Mouse (Mus musculus) heart, postnatal 0 days (tissue): ENCODE measurements around the gene S1pr4. TPM values are rescaled to one million over a fixed set of nuclear protein-coding genes. Genes with fewer than 3 reads are reported as not detected.
A peak's percentile ranks its signal among the peaks of the same experiment; 100 is the strongest.

Experiments
- ATAC-seq: fragments of 200-750 bp; cut with Nextera tagmentation; 2 replicates; pipeline ENCODE4 v1.8.0; 2017; ENCODE audit warnings: low read depth, moderate number of reproducible peaks, moderate library complexity; ENCODE audit not compliant: insufficient read depth
- DNase-seq: peaks from one replicate; pipeline ENCODE4 v3.0.0-alpha.2; 2016; ENCODE audit warnings: low spot score
- H3K27ac ChIP-seq: fragments of 300-500 bp; sonication (generic); 2 replicates; pipeline ENCODE4 v1.5.1; 2014; ENCODE audit warnings: low read depth, mild to moderate bottlenecking
- H3K27me3 ChIP-seq: fragments of 300-500 bp; sonication (generic); 2 replicates; pipeline ENCODE4 v1.6.1; 2014; ENCODE audit warnings: low read length, mixed read lengths; ENCODE audit not compliant: control insufficient read depth, insufficient read depth
- H3K36me3 ChIP-seq: fragments of 300-500 bp; sonication (generic); replicated peaks from 2 replicates; pipeline ENCODE4 v1.6.1; 2014; ENCODE audit warnings: low read length, mixed read lengths; ENCODE audit not compliant: control insufficient read depth, insufficient read depth
- H3K4me1 ChIP-seq: fragments of 300-500 bp; sonication (generic); 2 replicates; pipeline ENCODE4 v1.6.1; 2014; ENCODE audit warnings: antibody characterized with exemption; ENCODE audit not compliant: control insufficient read depth, insufficient read depth
- H3K4me2 ChIP-seq: fragments of 300-500 bp; sonication (generic); 2 replicates; pipeline ENCODE4 v1.6.1; 2014; ENCODE audit warnings: low read depth, mild to moderate bottlenecking, low read length, moderate library complexity
- H3K4me3 ChIP-seq: fragments of 300-500 bp; sonication (generic); 2 replicates; pipeline ENCODE4 v1.5.1; 2014; ENCODE audit warnings: low read depth, low read length
- H3K9ac ChIP-seq: fragments of 300-500 bp; sonication (generic); replicated peaks from 2 replicates; pipeline ENCODE4 v1.6.1; 2014; ENCODE audit warnings: low read depth, low read length, mixed read lengths
- H3K9me3 ChIP-seq: fragments of 300-500 bp; sonication (generic); replicated peaks from 2 replicates; pipeline ENCODE4 v1.6.1; 2016; ENCODE audit warnings: low read length; ENCODE audit not compliant: control insufficient read depth
- CTCF ChIP-seq: IDR thresholded peaks from 2 replicates; pipeline ENCODE4 v1.5.1; 2016; ENCODE audit warnings: antibody characterized with exemption, control low read depth, low read depth
- EP300 ChIP-seq: IDR thresholded peaks from 2 replicates; pipeline ENCODE4 v1.6.1; 2016; ENCODE audit warnings: antibody characterized with exemption, low read depth
- WGBS: fragments of 180-500 bp; shearing (Covaris S2); extraction: QIAGEN DNeasy Blood & Tissue Kit; methylation state at CpG from one replicate; pipeline ENCODE4 v1.1.7; 2014; 5-methylcytosine and 5-hydroxymethylcytosine counted together
- polyA plus RNA-seq: library from polyadenylated mRNA; unstranded; fragments of >200 nt; fragmentation: Nextera tagmentation; extraction: Ambion mirVana; gene quantifications from 2 replicates; pipeline ENCODE4 v1.2.1, GENCODE M21; 2015
- total RNA-seq: library from RNA; depleted of rRNA; stranded (reverse); fragments of >200 nt; gene quantifications from 2 replicates; pipeline ENCODE4 v1.2.3, GENCODE M21; 2014; ENCODE audit warnings: low replicate concordance

Gene S1pr4
- total and polyA plus RNA-seq, 2 experiments from 2014 or later = 0.34 TPM; not detected in 1

DNA sequence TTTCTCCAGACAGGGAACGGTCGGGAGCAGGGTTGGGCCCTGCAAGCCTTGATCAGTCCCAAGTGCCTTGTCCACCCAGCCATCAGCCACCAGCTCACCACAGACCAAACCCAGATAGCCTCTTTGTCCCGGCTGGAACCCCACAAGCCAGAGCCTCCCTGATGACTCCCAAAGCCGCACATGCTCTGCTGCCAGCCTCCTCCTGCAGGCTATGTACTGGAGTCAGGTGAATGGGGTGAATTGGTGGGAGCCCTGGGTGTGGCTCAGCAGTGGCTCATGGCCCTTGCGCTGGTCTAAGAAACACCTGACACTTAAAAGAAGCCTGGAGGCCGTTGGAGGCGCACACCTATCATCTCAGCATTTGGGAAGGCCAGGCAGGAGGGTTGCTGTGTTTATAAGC lies 37.0 kb downstream of the S1pr4 start:
- no peak for ATAC-seq
- no peaks in the 10 kb centered on the region for H3K9me3 ChIP-seq
- no peak for DNase-seq
- H3K4me1 ChIP-seq = no peaks in the 10 kb centered on the region
- no peak overlapping the region for H3K27ac ChIP-seq
- H3K9ac ChIP-seq = no peak overlapping the region
- no peak overlapping the region for H3K4me3 ChIP-seq
- H3K36me3 ChIP-seq = no peaks in the 10 kb centered on the region
- WGBS = 65% methylated on average over 7 of the region's 7 CpGs
- H3K27me3 ChIP-seq = peaks cover 94% of the 10 kb centered on the region
- TF ChIP-seq CTCF = no peak
- no peak for TF ChIP-seq EP300
- no peak overlapping the region for H3K4me2 ChIP-seq

DNA sequence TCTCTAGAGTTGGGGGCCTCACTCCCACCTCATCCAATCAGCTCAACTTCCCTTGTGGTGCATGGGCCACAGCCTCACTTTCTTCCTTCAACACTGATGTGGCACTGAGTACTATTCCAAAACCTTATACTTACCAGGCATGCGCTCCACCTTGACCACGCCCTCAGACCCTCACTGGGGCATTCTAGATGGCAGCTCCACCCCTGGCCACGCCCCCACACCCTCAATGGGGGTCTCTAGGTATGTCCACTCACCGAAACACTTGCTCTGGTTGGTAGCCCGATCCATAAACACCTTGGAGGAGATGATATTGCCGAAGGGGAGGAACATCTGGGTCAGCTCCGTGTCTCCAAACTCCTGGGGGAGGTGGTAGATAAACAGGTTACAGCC lies 37.5 kb downstream of the S1pr4 start:
- no peak overlapping the region for H3K27ac ChIP-seq
- no peak overlapping the region for H3K4me2 ChIP-seq
- no peak overlapping the region for H3K4me3 ChIP-seq
- H3K9ac ChIP-seq = no peak overlapping the region
- DNase-seq = no peak
- no peak for ATAC-seq
- H3K27me3 ChIP-seq = peaks cover 96% of the 10 kb centered on the region
- no peak for TF ChIP-seq CTCF
- no peak for TF ChIP-seq EP300
- no peaks in the 10 kb centered on the region for H3K4me1 ChIP-seq
- H3K36me3 ChIP-seq = no peaks in the 10 kb centered on the region
- WGBS = 35% methylated on average over 7 of the region's 7 CpGs
- no peaks in the 10 kb centered on the region for H3K9me3 ChIP-seq

DNA sequence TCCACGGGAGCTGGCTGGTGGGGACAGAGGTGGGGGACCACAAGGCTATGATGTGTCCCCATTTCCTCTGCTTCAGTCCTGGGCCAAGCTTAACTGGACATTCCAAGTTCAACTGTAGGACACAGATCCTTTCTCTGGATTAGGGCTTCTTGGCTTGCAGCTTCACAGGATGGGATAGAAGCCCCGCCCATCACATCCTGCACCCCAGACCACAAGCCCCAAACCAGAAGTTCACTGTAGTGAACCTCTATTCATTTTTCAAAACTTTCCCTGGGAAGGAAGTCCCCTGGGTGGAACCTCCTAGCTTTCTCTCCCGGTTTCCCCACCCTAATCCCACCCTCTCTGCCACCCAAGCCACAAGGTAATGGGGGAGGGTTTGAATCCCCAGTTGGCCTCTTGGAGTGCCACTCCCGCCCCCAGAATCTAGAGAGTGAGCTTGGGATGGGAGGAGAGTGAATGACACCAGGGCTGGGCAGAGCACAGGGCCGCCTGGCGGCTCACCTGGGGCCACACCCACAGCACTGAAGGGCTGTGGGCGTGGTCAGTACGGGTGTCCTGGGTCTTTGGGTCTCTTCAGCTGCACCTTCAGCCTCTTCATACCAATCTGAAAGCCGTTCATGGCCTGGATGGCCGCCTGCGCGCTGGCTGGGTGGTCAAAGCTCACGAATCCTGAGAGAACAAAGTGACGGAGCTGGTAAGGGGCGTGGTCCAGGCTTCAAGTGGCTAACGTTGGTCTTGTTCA lies 38.1 kb downstream of the S1pr4 start:
- DNase-seq (no peak), ATAC-seq (no peak)
- 6% methylated on average over 16 of the region's 16 CpGs for WGBS
- no peak for TF ChIP-seq CTCF
- Histone ChIP-seq H3K27ac (no peak overlapping the region), H3K9ac (no peak overlapping the region), H3K4me3 (no peak overlapping the region), H3K4me2 (no peak overlapping the region), H3K36me3 (no peaks in the 10 kb centered on the region), H3K27me3 (peaks cover 97% of the 10 kb centered on the region), H3K9me3 (no peaks in the 10 kb centered on the region), H3K4me1 (no peaks in the 10 kb centered on the region)

DNA sequence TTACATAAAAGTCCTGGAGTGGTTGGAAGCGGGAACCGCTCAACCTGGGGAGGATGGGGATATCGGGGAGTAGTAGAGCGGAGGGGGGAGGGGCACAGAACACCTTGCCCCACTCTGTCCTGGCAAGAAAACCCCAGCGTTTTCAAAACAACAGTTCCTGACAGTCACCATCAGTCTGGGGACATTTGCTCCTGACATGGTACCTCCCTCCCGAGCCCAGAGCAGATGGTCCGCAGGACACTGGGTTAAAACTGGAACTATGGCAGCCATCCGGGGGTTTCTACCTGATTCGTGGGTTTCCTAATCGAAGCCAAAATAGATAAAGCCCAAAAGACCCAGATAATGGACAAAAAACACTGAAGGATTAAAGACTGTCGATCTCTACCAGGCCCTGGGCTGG lies 39.0 kb downstream of the S1pr4 start:
- ATAC-seq (no peak), DNase-seq (no peak)
- TF ChIP-seq CTCF = no peak
- TF ChIP-seq EP300 = no peak
- no peaks in the 10 kb centered on the region for H3K36me3 ChIP-seq
- H3K9me3 ChIP-seq = no peaks in the 10 kb centered on the region
- no peak overlapping the region for H3K4me2 ChIP-seq
- peaks cover 96% of the 10 kb centered on the region for H3K27me3 ChIP-seq
- no peak overlapping the region for H3K27ac ChIP-seq
- H3K4me3 ChIP-seq = no peak overlapping the region
- H3K4me1 ChIP-seq = no peaks in the 10 kb centered on the region
- WGBS = 33% methylated on average over 11 of the region's 11 CpGs
- no peak overlapping the region for H3K9ac ChIP-seq

DNA sequence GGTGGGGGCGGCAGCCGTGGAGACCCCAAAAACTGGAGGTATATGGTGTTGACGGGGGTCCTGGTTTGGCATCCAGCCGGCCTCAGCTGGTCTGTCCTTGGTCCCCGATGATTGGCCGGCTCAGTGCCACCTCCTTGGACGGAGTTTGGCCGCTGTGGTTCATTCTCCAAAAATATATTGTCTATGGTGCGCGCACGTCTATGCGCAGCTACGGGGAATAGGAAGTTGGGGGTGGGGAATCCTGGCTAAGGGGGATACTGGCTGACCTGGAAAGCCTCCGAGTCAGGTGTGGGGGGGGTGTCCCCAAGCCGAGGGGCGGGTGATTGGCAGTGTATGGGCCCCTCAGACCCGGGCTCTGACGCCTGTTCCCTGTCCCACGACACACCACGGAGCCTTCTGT lies 39.5 kb downstream of the S1pr4 start:
- Histone ChIP-seq H3K27me3 (peaks cover 96% of the 10 kb centered on the region), H3K4me2 (peak overlapping the region; percentile 12; the same call in 1 of the 2 replicates)
- TF ChIP-seq EP300 (no peak), CTCF (no peak)

DNA sequence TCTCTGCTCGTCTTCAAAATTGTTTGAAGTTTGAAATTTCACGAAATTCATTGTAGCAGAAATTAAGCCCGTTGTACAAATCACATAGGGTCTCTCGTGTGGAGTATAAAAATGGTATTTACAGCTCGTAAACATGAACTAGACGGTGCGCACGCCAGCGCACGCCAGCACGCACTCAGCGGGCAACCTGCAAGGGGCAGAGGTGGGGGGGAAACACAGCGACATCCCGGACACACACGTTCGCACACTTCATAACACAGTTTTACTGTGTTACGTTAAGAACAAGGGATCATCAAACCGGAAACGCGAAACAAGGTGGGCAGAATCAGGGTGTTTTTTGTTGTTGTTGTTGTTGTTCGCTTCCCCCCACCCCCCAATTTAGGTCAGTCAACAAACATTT lies 40.5 kb downstream of the S1pr4 start:
- ATAC-seq = no peak
- no peak for TF ChIP-seq CTCF
- no peak for TF ChIP-seq EP300
- WGBS = 70% methylated on average over 21 of the region's 21 CpGs

More for the DNA sequence above, 39.5 kb downstream of the S1pr4 start:
- 0 out of 2 replicates have a peak overlapping the region, but pooled peaks have one; percentile 9 for H3K4me3 ChIP-seq
- no peak overlapping the region for H3K27ac ChIP-seq
- 24% methylated on average over 20 of the region's 20 CpGs for WGBS
- H3K4me1 ChIP-seq = no peaks in the 10 kb centered on the region
- ATAC-seq (no peak), DNase-seq (no peak)
- H3K36me3 ChIP-seq = no peaks in the 10 kb centered on the region
- no peak overlapping the region for H3K9ac ChIP-seq
- H3K9me3 ChIP-seq = no peaks in the 10 kb centered on the region

More for the DNA sequence above, 40.5 kb downstream of the S1pr4 start:
- Histone ChIP-seq H3K27me3 (peaks cover 96% of the 10 kb centered on the region), H3K4me1 (no peaks in the 10 kb centered on the region), H3K9me3 (no peaks in the 10 kb centered on the region), H3K4me3 (no peak overlapping the region), H3K36me3 (no peaks in the 10 kb centered on the region), H3K9ac (no peak overlapping the region), H3K27ac (no peak overlapping the region), H3K4me2 (no peak overlapping the region)
- DNase-seq = no peak
